Mouse (Mus musculus): Measurements from ENCODE around the gene Aurkb. TPM values are rescaled to one million over a fixed set of nuclear protein-coding genes. Genes with fewer than 3 reads are reported as not detected.
"Not testable (repeated sequence)": the region's sequence is repeated elsewhere in the genome, so short reads cannot be mapped to it uniquely, and the experiment has no call there.

The Aurkb gene
- polyA plus RNA-seq (2017; shearing (Covaris generic)) = 10 to 100 TPM; 24.3 to 33.5 TPM

DNA sequence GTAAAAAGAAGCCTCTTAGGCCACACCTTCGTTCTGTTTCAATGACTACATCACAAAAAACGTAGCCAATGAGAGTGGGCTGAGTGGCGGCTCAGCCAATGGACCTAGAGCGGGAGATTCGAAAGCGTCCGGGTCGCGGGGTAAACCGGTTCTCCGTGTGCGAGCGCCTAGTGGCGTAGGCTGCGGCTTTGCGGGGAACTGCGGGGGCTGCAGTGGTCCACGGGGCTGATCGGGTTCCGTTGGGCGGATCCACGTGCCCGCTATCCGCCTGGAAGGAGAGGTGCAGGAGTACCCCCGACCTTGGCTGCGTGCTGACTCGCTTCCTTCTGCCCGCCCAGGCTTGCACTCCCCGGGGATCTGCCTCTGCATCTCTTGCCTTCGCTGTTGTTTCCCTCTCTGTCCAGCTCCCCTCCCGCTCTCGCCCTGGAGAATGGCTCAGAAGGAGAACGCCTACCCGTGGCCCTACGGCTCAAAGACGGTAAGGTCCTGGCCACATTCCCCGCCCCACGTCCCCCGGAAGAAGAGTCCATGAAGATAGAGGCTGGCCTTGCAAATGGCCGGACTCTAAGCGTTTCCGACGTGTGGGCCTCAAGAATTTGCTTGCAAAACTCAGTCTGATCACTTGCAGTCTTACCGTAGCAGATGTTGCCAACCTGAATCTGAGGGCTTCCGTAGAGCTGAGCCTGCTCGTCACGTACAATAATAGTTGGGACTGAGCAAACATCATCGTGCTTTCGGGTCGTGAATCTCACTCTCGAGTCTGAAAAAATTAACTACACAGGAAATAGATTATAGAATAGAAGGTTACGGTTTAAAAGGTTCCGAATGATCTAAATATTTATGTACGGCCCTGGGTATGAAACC, at the start of gene Aurkb:
Gene Aurkb (plus strand): TSS at position 117 of the 864 bp plus-strand sequence.
- ATAC-seq = peak; percentile 78

DNA sequence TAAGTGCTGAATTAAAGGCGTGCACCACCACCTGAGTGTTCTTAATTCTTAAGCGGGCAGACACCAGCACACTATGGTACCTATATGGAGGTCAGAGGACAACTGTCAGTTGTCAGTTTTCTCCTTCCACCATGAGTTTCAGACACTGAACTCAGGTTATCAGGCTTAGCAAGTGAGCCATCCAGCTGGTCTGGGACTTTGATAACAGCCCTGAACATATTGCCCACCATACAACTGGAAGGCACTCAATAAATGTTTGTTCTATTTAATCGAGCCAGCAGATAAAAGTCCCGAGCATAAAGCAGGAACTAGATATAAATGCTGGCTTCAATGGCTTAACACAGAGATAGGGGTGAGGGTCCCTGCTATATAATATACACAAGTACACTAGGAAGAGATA, 48.4 kb upstream of the Aurkb start:
- ATAC-seq = no peak

DNA sequence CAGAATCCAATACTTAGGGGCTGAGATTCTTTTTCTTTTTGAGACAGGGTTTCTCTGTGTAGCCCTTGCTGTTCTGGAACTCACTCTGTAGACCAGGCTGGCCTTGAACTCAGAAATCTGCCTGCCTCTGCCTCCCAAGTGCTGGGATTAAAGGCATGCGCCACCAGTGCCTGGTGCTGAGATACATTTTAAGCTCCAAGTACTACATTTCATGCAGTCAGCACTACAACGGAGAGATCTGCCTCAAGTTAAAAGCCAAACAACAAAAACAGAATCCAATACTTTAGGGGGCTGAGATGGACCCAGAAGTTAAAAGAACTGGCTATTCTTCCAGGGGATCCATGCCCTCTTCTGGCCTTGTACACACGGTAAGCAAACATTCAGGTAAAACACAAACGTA, 42.7 kb upstream of the Aurkb start:
- not testable (repeated sequence) for ATAC-seq

DNA sequence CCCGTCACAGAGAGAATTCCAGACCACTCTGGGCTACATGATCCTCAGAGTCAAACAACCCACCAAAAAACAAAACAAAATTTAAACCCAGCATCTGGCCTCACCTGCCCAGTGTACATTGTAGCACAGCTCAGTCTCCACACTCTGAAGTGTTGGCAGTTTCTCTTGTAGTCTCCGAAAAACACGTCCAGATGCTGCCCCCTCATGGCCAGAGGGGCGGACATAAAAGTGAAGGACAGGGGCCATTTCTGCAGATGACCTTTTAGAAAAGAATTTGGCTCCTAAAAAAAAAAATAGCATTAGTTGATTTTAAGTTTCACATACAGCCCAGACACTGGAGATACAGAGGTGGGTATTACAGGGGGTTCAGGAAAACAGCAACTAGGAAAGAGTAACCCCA, 41.9 kb upstream of the Aurkb start:
- no peak for ATAC-seq

DNA sequence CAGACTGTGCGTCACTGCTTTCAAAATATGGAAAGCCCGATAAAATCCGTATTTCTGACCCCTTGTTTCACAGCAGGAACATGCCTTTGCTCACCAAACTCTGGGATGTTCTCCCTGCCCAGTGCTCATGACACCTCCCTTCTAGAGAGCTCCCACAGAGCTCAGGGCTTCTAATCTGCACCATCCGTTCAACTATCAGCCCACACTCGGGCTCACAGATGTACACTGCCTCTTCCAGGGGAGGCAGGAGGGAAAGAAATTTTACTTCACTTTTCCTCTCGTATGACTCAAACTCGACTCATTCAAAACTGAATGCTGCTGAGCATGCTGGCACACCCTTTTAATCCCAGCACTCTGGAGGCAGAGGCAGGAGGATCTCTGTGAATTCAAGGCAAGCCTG, 40.3 kb upstream of the Aurkb start:
- no peak for ATAC-seq

DNA sequence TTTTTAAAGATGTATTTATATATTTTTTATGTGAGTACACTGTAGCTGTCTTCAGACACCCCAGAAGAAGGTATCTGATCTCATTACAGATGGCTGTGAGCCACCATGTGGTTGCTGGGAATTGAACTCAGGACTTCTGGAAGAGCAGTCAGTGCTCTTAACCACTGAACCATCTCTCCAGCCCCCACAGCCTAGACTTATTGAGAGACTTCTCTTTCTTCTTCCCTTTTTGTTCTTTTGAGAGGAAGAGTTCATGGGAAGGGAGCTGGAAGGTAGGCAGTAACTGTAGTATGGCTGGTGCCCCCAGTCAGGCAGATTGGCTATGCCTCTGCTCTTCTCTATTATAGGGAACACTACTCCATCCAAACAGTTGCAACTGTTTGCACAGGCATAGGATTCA, 38.9 kb upstream of the Aurkb start:
- ATAC-seq = not testable (repeated sequence)

DNA sequence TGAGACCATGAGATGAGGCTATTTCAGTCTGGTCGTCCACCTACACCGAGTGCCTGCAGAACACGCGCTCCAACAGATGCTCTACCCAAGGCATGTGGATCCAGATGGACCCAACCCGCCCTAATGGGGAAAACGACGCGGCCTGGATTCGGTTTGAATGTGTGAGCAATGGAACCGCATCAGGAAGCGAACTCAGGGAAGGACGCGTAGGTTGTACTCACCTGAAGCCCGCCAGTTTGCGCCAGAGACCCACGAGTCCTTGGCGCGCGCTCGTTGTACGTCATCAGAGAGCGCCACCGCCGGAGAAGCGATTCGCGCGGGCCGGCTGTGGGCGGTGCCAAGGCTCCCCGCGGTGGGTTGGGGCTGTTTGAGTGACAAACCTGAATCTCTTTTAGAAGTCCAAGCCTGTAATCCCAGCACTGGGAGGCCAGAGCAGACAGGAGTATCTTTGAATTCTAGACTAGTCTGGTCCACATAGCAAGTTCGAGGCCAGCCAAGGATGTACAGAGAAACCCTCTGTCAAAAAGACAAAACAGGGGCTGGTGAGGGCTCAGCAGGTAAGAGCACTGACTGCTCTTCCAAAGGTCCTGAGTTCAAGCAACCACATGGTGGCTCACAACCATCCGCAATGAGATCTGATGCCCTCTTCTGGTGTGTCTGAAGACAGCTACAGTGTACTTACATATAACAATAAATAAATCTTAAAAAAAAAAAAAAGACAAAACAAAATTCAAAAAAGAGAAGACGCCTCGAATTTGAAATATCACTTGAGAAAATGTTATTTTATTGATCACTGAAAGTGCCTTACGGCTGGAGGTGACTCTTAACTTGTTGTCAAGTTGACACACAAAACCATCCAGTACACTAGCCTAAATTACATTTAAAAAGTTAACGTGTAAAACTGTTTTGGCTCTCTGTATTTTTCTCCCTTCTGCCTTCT, 37.0 kb upstream of the Aurkb start, which contains the start of gene Pfas:
Gene Pfas (minus strand): TSS at position 279 of the 940 bp plus-strand sequence.
- ATAC-seq = peak; percentile 53

DNA sequence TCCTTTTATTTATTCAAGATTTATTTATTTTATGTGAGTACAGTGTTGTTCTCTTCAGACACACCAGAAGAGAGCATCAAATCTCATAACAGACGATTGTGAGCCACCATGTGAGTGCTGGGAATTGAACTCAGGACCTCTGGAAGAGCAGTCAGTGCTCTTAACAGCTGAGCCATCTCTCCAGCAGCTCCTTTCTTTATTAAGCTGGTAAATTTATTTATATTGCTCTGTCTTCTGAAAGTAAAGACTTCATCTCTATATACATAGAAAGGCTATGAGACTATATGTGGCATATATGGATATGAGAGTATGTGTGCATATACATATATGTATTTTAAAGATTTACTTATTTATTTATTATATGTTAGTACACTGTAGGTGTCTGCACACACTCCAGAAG, 35.9 kb upstream of the Aurkb start:
- no peak for ATAC-seq

DNA sequence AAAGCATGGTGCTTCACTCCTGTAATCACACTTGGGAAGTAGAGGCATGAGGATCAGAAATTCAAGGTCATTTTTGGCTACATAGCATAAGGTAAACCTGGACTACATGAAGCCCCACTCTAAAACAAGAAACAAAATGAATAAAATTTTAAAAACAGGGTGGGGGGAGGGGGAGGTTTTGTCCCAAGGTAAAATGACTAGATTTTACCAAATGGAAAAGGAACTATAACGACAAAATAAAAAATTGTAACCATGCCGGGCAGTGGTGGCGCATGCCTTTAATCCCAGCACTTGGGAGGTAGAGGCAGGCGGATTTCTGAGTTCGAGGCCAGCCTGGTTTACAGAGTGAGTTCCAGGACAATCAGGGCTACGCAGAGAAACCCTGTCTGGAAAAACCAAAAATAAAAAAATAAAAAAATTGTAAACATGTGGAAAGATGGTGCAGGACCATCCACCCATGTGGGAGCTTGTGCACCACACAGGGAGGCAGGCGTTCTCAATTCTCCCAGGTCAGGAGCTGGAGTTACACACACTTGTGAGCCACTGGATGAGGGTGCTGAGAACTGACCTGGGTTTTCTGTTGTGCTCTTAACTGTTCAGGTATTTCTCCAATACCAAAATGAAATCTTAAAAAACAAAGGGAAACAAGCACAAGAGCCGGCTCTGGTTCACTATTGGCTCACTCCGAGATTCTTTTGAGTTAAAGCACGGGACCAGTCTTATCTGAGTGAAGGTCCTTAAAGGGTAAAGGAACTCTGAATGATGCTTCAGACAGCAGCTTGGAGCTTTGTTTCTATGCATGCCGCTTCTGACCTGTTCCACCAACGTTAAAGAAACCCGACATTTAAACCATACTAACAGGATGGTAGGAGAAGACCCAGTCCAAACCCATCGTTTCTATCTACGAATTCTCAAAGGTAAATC, 34.8 kb upstream of the Aurkb start:
- ATAC-seq = no peak

DNA sequence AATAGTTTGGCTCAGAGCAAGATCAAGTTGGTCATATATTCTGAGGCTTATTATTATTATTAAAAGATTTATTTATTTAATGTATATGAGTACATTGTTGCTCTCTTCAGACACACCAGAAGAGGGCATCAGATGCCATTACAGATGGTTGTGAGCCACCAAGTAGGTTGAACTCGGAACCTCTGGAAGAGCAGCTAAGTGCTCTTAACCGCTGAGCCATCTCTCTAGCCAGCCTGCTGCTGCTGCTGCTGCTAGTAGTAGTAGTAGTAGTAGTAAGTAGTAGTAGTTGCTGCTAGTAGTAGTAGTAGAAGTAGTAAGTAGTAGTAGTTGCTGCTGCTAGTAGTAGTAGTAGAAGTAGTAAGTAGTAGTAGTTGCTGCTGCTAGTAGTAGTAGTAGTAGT, 34.0 kb upstream of the Aurkb start:
- not testable (repeated sequence) for ATAC-seq

DNA sequence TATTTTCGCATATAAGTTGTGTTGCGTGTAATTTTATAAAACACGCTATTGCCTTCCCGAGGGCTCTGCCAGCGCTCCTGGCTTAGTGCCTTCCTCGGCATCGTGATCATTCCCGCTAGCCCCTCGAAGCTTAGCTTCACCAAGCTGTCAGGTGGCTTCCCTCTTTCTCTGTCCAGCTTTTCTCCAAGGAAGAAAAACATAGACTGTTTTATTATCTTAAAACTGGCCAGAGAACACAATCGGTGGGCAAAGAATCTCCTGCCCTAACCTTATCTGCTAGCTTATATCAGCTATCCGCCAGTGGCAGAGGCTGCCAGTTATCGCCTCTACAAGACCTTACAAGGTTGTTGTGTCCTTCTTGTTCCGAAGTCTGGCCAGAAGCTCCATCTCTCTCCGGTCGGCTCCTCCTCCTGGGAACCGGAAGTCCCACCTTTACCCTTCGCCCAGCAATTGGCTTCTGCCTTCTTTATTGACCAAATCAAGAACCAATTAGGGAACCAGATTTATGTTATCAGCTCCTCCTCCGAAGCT, 33.3 kb upstream of the Aurkb start:
- ATAC-seq = peak; percentile 68

DNA sequence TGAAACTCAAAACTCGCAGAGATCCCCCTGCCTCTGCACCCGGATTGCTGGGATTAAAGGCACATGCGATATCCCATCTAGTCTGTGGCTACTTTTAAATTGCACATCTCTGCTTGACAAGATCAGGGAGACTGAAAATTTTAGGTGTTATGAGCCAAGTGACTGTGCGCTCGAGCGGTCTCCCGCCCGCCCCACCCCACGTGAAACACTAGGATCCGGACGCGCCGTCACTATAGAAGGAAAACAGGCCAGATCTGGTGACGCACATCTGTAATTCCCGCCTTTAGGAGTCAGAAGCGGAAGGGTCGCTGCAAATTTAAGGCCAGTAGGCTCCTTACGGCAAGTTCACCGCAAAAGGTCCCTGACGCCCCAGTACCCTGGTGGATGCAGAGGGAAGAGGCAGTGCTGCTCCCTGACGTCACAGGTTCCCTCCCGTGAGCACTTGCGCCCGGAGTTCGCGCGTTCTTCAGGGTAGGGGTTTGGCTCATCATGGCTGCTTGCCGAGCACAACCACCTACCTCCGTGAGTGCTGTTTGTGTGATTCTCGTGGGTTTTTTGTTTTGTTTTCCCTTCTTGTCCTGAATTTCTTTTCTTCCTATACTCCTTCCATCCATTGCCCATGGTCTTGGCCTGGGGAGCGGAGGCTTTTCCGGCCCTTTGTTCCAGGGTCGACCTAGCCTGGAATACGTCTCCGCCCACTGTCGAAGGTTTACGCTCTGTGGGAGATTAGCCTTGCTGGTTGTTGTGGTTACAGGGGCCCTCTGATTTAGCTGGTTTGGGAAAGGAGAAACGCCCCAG, 29.6 kb upstream of the Aurkb start, which contains the start of gene Ctc1:
Gene Ctc1 (plus strand): TSS at position 268 of the 798 bp plus-strand sequence.
- ATAC-seq = peak; percentile 93

DNA sequence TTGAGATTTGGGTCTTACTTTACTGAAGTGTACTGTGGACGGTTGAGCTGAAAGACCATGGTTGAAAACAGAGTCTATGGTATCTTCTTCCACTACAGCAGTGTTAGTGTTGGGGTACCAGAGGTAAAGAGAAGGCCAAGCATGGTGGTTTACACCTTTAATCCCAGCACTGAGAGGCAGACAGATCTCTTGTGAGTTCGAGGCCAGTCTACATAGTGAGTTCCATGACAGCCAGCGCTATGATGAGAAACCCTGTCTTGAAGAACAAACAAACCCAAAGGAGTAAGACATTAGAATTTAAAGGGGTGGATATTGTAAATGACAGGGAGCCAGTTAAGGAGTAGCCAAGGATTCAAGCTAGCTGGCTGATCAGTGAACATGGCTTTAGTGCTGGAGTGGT, 28.7 kb upstream of the Aurkb start:
- ATAC-seq = no peak

DNA sequence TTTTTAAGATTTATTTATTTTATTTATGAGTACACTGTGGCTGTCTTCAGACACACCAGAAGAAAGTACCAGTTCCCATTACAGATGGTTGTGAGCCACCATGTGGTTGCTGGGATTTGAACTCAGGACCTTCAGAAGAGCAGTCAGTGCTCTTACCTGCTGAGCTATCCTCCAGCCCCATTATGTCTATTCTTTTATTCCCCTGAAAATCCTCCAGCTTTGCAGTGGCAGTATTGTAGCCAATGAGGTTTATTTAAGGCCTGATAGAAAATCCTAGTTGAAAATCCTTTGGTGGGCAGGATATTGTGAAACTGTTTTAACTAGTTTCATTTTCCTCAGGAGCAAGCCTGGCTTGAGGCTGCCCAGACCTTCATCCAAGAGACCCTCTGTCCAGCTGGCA, 24.8 kb upstream of the Aurkb start:
- no peak for ATAC-seq

DNA sequence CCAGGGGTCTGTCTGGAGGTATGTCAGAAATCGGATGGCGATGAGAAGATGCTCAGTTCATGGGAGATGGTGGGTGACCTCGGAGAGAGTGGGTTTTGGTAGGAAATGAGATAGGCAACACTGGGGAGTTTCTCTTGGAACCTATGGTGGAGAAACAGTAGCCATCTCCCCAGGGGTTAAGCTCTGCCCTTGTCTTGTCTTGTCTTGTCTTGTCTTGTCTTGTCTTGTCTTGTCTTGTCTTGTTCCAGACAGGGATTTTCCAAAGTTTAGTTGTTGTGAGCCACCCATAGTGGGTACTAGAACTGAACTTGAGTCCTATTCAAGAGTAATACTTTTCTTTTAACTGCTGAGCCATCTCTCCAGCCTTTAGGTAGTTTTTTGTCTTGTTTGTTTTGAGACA, 18.9 kb upstream of the Aurkb start:
- no peak for ATAC-seq

DNA sequence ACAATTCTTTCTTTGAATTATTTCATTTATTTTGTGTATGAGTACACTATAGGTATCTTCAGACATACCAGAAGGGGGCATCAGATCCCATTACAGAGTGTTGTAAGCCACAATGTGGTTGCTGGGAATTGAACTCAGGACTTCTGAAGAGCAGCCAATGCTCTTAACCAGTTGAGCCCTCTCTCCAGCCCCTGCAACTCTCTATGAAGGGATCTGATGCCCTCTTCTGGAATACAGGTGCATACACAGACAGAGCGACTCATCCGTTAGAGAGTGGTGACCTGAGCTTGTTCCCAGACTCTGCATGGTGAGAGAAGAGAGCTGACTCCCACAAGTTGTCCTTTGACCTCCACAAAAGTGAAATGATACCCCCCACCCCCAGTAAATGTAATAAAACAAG, 16.6 kb upstream of the Aurkb start:
- no peak for ATAC-seq

DNA sequence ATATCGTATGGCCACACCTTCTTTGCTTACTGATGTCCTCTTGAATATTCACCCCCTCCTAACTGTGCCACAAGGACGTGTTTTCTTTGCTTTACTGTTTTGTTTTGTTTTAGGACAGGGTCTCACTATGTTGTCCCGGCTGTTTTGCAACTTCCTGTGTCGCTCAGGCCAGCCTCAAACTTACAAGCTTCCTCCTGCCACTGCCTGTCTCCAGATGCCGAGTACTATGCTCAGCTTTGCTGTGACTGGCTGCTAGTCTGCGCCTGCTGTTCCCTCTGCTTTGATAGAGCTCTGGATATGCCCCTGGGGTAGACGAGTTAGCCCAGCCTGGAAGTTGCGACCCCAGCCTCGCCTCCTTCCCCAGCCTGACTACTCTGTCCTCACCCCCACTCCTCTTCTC, 11.9 kb upstream of the Aurkb start:
- ATAC-seq = no peak

DNA sequence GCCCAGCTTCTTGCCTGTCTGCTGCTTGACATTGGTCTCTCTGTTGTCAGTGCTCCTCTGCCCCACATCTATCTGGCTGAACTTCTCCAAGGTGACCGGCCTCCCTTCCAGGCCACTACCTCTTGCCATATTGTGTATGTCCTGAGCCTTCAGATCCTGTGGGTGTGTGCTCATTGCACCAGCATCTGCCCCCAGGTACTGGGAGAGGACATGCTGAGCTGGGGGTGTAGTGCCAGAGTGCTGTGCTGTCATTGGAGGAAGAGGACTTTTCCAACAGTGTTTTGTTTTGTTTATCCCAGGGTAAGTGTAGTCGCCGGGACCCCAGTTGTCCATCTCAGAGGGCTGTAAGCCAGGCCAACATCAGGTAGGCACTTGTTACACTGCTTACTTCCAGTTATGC, 10.9 kb upstream of the Aurkb start:
- ATAC-seq = no peak

DNA sequence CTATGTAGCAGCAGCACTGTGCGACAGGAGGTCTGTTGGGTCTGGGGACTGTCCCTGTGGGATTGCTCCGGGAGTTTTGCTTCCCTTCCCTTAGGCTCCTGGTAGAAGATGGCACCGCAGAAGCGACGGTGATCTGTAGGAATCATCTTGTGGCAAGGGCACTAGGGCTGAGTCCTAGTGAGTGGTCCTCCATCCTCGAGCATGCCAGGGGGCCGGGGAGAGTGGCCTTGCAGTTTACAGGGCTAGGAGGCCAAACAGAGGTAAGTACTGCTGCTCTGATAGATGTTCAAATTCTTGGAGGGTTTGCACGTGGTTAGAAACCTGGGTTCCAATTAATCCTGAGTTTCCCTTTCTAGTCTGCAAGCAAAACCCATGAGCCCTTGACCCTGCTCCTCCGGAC, 10.0 kb upstream of the Aurkb start:
- no peak for ATAC-seq

DNA sequence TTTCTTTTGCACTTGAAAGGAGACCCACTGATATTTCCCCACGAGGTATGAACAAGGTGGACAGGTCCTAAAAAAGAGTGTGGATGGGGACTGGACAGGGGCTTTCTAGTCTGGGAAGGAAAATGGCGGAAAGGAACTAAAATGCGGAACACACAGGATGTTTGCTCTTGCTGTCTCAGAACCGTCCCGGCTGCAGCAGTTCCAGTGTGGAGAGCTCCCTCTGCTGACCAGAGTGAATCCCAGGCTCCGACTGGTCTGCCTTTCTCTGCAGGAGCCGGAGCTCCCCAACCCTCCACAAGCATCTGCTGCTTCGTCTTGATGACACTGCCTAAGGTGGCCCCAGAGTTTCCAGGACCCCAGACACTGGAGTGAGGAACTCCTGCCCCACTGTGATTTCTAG, 9.6 kb upstream of the Aurkb start:
- ATAC-seq = no peak

All from activated CD4-positive, CD25-positive, alpha-beta regulatory T cell, adult 4 months (primary cell).